Mouse (Mus musculus) limb, embryonic 14.5 days (tissue): ENCODE data around the gene Pdlim4. TPM values are rescaled to one million over a fixed set of nuclear protein-coding genes. Genes with fewer than 3 reads are reported as not detected.
A peak's percentile ranks its signal among the peaks of the same experiment; 100 is the strongest.

Experiments
- ATAC-seq: fragments of 200-750 bp; cut with Nextera tagmentation; 2 replicates; pipeline ENCODE4 v1.8.0; 2017; ENCODE audit warnings: low read depth, moderate number of reproducible peaks, moderate TSS enrichment; ENCODE audit not compliant: low FRiP score
- DNase-seq: peaks from one replicate; pipeline ENCODE4 v3.0.0-alpha.2; 2015; ENCODE audit warnings: low spot score
- H3K27ac ChIP-seq: fragments of 300-500 bp; sonication (generic); replicated peaks from 2 replicates; pipeline ENCODE4 v1.5.1; 2014; ENCODE audit warnings: low read depth, mild to moderate bottlenecking, low read length, moderate library complexity, mixed read lengths
- H3K27me3 ChIP-seq: fragments of 300-500 bp; sonication (generic); 2 replicates; pipeline ENCODE4 v1.6.1; 2014; ENCODE audit warnings: low read length, mixed read lengths; ENCODE audit not compliant: control insufficient read depth, insufficient read depth
- H3K36me3 ChIP-seq: fragments of 300-500 bp; sonication (generic); 2 replicates; pipeline ENCODE4 v1.6.1; 2014; ENCODE audit warnings: mild to moderate bottlenecking, low read length, moderate library complexity, mixed read lengths; ENCODE audit not compliant: control insufficient read depth, insufficient read depth
- H3K4me1 ChIP-seq: fragments of 300-500 bp; sonication (generic); 2 replicates; pipeline ENCODE4 v1.6.1; 2014; ENCODE audit warnings: antibody characterized with exemption, low read length, mixed read lengths; ENCODE audit not compliant: control insufficient read depth, insufficient read depth
- H3K4me2 ChIP-seq: fragments of 300-500 bp; sonication (generic); replicated peaks from 2 replicates; pipeline ENCODE4 v1.6.1; 2014; ENCODE audit warnings: low read depth, mild to moderate bottlenecking, low read length, moderate library complexity; ENCODE audit not compliant: severe bottlenecking
- H3K4me3 ChIP-seq: fragments of 300-500 bp; sonication (generic); replicated peaks from 2 replicates; pipeline ENCODE4 v1.5.1; 2014; ENCODE audit warnings: low read length
- H3K9ac ChIP-seq: fragments of 300-500 bp; sonication (generic); 2 replicates; pipeline ENCODE4 v1.6.1; 2014; ENCODE audit warnings: mild to moderate bottlenecking, low read depth, low read length, moderate library complexity; ENCODE audit not compliant: severe bottlenecking
- H3K9me3 ChIP-seq: fragments of 300-500 bp; sonication (generic); 2 replicates; pipeline ENCODE4 v1.6.1; 2016; ENCODE audit warnings: low read length; ENCODE audit not compliant: control insufficient read depth
- POLR2A ChIP-seq: fragments of 200-500 bp; IDR thresholded peaks from 2 replicates; pipeline ENCODE4 v1.8.0; 2012; ENCODE audit warnings: inconsistent platforms, mild to moderate bottlenecking, moderate library complexity, borderline replicate concordance; ENCODE audit not compliant: insufficient read depth, insufficient read length; ENCODE audit errors: extremely low read depth
- WGBS: fragments of 180-500 bp; shearing (Covaris S2); extraction: QIAGEN DNeasy Blood & Tissue Kit; methylation state at CpG from one replicate; pipeline ENCODE4 v1.1.7; 2014; 5-methylcytosine and 5-hydroxymethylcytosine counted together
- polyA plus RNA-seq, 2 experiments: library from polyadenylated mRNA; depleted of rRNA in 1 of 2; stranded (reverse) in 1 of 2; unstranded in 1 of 2; fragments of >200 nt; fragmentation: Nextera tagmentation in 1 of 2; extraction: Ambion mirVana in 1 of 2; gene quantifications; 2 replicates each; pipeline versions ENCODE4 v1.2.1 to v1.2.3; 2012 to 2014

Pdlim4 gene
- polyA plus RNA-seq, 2 experiments = 115 to 129 TPM

GRCm38 (mm10) chr11:54108894-54109293 is 40.1 kb upstream of the Pdlim4 start:
- no peaks in the 10 kb centered on the region for H3K9me3 ChIP-seq
- ATAC-seq (no peak), DNase-seq (no peak)
- no peak overlapping the region for H3K9ac ChIP-seq
- no peak for TF ChIP-seq POLR2A
- no peak overlapping the region for H3K4me3 ChIP-seq
- no peak overlapping the region for H3K4me2 ChIP-seq
- H3K27me3 ChIP-seq = no peaks in the 10 kb centered on the region
- 73% methylated on average over 5 of the region's 5 CpGs for WGBS
- H3K4me1 ChIP-seq = peaks cover 47% of the 10 kb centered on the region
- H3K27ac ChIP-seq = 0 out of 2 replicates have a peak overlapping the region, but pooled peaks have one; percentile 19
- peaks cover 14% of the 10 kb centered on the region for H3K36me3 ChIP-seq

DNA sequence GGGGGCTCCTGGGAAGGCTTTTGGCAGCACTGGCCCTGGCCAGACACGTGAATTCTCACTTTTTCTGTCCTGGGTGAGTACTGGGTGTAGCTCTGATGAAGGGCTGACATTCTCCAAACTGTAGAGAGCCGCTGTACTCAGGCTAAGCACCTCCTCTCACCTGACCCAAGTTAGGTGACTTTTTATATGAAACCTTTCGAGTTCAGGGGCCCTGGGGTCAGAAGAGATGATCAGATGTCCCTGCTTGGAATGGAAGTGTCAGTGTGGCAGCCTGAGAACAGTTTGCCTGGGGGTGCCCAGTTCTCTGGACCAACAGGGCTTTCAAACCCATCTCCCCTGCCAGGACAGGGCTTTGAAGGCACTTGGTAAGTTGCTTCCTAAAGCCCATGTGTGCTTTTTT is 39.3 kb upstream of the Pdlim4 start:
- no peak for ATAC-seq
- no peak overlapping the region for H3K4me3 ChIP-seq
- DNase-seq = no peak
- 77% methylated on average over 3 of the region's 3 CpGs for WGBS
- no peak for TF ChIP-seq POLR2A
- no peaks in the 10 kb centered on the region for H3K9me3 ChIP-seq
- no peak overlapping the region for H3K9ac ChIP-seq
- no peaks in the 10 kb centered on the region for H3K27me3 ChIP-seq
- no peak overlapping the region for H3K27ac ChIP-seq
- no peak overlapping the region for H3K4me2 ChIP-seq
- peaks cover 43% of the 10 kb centered on the region for H3K4me1 ChIP-seq
- H3K36me3 ChIP-seq = peaks cover 14% of the 10 kb centered on the region

DNA sequence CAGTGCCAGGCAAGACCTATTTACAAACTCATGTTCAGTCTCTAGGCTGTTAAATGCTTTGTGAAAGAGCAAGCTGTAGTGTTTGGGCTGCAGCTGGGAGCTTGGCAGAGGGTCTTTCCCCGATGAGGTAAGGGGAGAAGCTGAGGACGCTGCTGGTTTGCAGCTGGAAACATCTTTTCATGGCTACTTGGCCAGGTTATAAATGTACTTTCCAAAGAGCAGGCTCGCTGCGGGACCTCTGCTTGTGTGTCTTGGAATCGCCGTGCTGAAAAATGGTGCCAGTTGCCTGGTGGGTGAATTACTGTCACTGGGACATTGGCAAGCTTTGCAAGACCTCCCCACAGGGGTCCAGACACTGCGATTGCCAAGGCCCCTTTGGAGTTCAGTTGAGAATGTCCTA is 38.4 kb upstream of the Pdlim4 start:
- WGBS = 60% methylated on average over 7 of the region's 7 CpGs
- Histone ChIP-seq H3K36me3 (peaks cover 20% of the 10 kb centered on the region), H3K4me2 (no peak overlapping the region), H3K27ac (peak overlapping the region; percentile 71; the same call in 1 of the 2 replicates), H3K27me3 (no peaks in the 10 kb centered on the region), H3K4me3 (no peak overlapping the region), H3K9me3 (no peaks in the 10 kb centered on the region), H3K4me1 (peaks cover 44% of the 10 kb centered on the region), H3K9ac (no peak overlapping the region)
- TF ChIP-seq POLR2A = no peak
- DNase-seq = peak; percentile 68
- ATAC-seq = 0 out of 2 replicates have a peak, but pooled peaks have one; percentile 34

DNA sequence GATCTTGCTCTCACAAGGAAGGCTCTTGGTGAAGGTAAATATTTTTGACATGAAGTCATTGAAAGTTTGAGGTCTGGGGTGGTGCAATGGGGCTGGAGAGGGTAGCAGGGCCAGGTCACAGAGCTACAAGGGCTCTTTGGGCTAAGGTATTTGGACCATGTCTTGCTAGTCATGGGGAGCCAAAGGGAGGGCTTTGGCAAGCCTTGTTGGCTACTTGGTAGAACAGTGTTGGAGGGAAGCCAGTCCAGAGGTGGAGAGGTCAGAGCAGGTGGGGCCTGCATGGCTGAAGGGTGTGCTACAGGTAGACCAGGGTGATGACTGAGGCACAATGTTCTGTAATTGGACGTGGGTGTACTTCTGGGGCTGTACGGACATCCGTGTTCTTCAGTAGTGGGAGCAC is 37.9 kb upstream of the Pdlim4 start:
- peak overlapping the region; percentile 71; the same call in 1 of the 2 replicates for H3K27ac ChIP-seq
- no peaks in the 10 kb centered on the region for H3K27me3 ChIP-seq
- peaks cover 16% of the 10 kb centered on the region for H3K36me3 ChIP-seq
- H3K9me3 ChIP-seq = no peaks in the 10 kb centered on the region
- peaks cover 39% of the 10 kb centered on the region for H3K4me1 ChIP-seq
- no peak overlapping the region for H3K9ac ChIP-seq
- no peak overlapping the region for H3K4me2 ChIP-seq
- TF ChIP-seq POLR2A = no peak
- 86% methylated on average over 3 of the region's 3 CpGs for WGBS
- no peak overlapping the region for H3K4me3 ChIP-seq
- ATAC-seq (no peak), DNase-seq (no peak)

DNA sequence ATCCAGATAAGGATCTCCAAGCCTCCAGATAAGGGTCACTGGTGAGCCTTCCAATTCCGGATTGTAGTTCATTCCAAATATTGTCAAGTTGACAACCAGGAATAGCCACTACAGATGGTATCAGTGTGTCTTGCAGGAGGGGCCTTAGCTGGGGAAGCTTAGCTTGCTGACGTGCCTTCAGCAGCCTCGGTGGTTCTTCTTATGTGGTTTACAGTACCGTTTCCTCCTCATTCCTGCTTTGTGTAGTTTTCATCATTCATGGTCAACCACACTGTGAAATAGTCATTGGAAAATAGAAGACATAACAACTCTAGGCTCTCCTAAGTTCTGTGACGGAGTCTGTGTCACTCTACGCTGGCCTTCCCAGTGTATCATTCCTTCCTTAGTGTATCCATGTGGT is 36.2 kb upstream of the Pdlim4 start:
- no peaks in the 10 kb centered on the region for H3K27me3 ChIP-seq
- peaks cover 46% of the 10 kb centered on the region for H3K4me1 ChIP-seq
- no peak overlapping the region for H3K27ac ChIP-seq
- no peak for TF ChIP-seq POLR2A
- H3K4me3 ChIP-seq = no peak overlapping the region
- H3K9ac ChIP-seq = no peak overlapping the region
- ATAC-seq (no peak), DNase-seq (no peak)
- H3K4me2 ChIP-seq = no peak overlapping the region
- WGBS = 95% methylated on average over 6 of the region's 6 CpGs
- H3K9me3 ChIP-seq = no peaks in the 10 kb centered on the region
- H3K36me3 ChIP-seq = peaks cover 6% of the 10 kb centered on the region

GRCm38 (mm10) chr11:54102706-54103449 is 34.1 kb upstream of the Pdlim4 start:
- H3K27me3 ChIP-seq = no peaks in the 10 kb centered on the region
- H3K9me3 ChIP-seq = no peaks in the 10 kb centered on the region
- H3K4me3 ChIP-seq = no peak overlapping the region
- peaks cover 6% of the 10 kb centered on the region; the same call in 1 of the 2 replicates for H3K36me3 ChIP-seq
- no peak overlapping the region for H3K9ac ChIP-seq
- H3K27ac ChIP-seq = no peak overlapping the region
- peak overlapping the region; percentile 10; the same call in 1 of the 2 replicates for H3K4me2 ChIP-seq
- DNase-seq (no peak), ATAC-seq (no peak)
- WGBS = 44% methylated on average over 10 of the region's 10 CpGs
- no peak for TF ChIP-seq POLR2A
- peaks cover 36% of the 10 kb centered on the region for H3K4me1 ChIP-seq
